Mouse (Mus musculus) ES-Bruce4 (cell line): ENCODE measurements at regions not wholly inside any gene's neighbourhood (a gene's known extent, or its start where the extent isn't known, plus 50 kb on each side); places are given as distances from the start of the nearest gene placed in this dataset.

Source experiments
- H3K27ac ChIP-seq: 2 replicates; pipeline ENCODE4 v1.5.1; 2012; ENCODE audit warnings: low read length, inconsistent platforms; ENCODE audit not compliant: insufficient read depth
- H3K27me3 ChIP-seq: 2 replicates; pipeline ENCODE4 v1.6.1; 2012; ENCODE audit warnings: mild to moderate bottlenecking, low read length, inconsistent platforms; ENCODE audit not compliant: control insufficient read depth, poor library complexity, insufficient read depth, severe bottlenecking
- H3K36me3 ChIP-seq: 2 replicates; pipeline ENCODE4 v1.6.1; 2012; ENCODE audit warnings: inconsistent platforms, mild to moderate bottlenecking, low read length, moderate library complexity; ENCODE audit not compliant: control insufficient read depth, poor library complexity, insufficient read depth, severe bottlenecking
- H3K4me1 ChIP-seq: one replicate; pipeline ENCODE4 v1.8.1; 2011; ENCODE audit warnings: low read length; ENCODE audit not compliant: control insufficient read depth, insufficient read depth
- H3K4me3 ChIP-seq: 2 replicates; pipeline ENCODE4 v1.5.1; 2011; ENCODE audit warnings: low read depth, mild to moderate bottlenecking, low read length
- H3K9ac ChIP-seq: 2 replicates; pipeline ENCODE4 v1.6.1; 2012; ENCODE audit warnings: low read depth, mild to moderate bottlenecking, inconsistent platforms; ENCODE audit not compliant: poor library complexity, severe bottlenecking
- H3K9me3 ChIP-seq: replicated peaks from 2 replicates; pipeline ENCODE4 v1.6.1; 2012; ENCODE audit warnings: mild to moderate bottlenecking, low read length, inconsistent platforms; ENCODE audit not compliant: control insufficient read depth, poor library complexity, insufficient read depth, severe bottlenecking
- CTCF ChIP-seq: IDR thresholded peaks from one replicate; pipeline ENCODE4 v1.8.1; 2011; ENCODE audit warnings: low read depth, low read length
- EP300 ChIP-seq: IDR thresholded peaks from 2 replicates; pipeline ENCODE4 v1.6.1; 2011; ENCODE audit warnings: low read depth, low read length; ENCODE audit not compliant: insufficient read depth
- POLR2A ChIP-seq: IDR thresholded peaks from one replicate; pipeline ENCODE4 v1.8.1; 2011; ENCODE audit warnings: low read length; ENCODE audit not compliant: insufficient read depth

DNA sequence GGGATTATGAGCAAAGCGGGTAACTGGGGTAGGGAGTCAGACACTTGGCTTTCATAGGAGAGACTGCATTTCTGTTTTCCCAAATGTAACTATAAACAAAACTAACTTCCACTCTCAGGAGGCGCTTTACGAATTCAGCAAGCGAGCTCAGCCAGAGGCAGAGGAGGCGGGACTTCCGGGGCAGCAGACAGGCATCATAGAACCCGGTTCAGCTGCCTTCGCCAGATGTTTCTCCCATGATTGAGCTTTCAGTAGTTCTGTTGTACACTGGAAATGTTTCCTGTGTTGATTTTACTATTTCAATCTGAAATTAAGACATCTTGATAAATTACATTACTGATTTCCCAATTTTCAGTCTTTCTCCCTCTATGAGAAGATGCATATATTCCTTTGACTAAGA, 92.9 kb downstream of the Zfp365 start:
- H3K9me3 ChIP-seq, result peaks cover 3% of the 10 kb centered on the region
- TF ChIP-seq CTCF (no peak), POLR2A (no peak), EP300 (no peak)

DNA sequence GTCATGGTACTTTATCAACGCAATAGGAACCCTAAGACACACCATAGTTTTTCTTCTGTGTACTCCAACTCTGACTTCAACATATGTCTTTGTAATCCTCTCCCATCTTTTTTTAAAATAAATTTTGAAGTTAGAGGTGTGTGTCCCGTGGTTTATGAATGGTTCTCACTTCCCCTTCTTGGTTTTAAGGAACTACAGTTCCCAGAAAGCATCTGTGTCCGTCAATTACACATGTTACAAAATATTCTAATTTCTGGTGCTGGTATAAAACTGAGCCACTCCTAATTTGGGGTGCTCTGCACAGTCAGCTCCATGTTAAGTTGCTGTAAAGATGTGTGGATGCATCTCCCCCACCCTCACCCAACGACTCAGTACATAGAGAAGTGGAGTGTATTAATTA, 98.6 kb downstream of the Zfp365 start:
- H3K27me3 ChIP-seq, result no peaks in the 10 kb centered on the region
- H3K4me3 ChIP-seq, result no peak overlapping the region
- H3K36me3 ChIP-seq, result no peaks in the 10 kb centered on the region
- no peak overlapping the region for H3K27ac ChIP-seq
- peaks cover 3% of the 10 kb centered on the region for H3K9me3 ChIP-seq
- H3K4me1 ChIP-seq, result no peaks in the 10 kb centered on the region
- H3K9ac ChIP-seq, result no peak overlapping the region
- TF ChIP-seq CTCF, result no peak
- no peak for TF ChIP-seq POLR2A
- TF ChIP-seq EP300, result no peak

More for the DNA sequence above, 92.9 kb downstream of the Zfp365 start:
- Histone ChIP-seq H3K36me3 (no peaks in the 10 kb centered on the region), H3K27me3 (no peaks in the 10 kb centered on the region), H3K9ac (no peak overlapping the region), H3K27ac (no peak overlapping the region), H3K4me1 (no peaks in the 10 kb centered on the region), H3K4me3 (no peak overlapping the region)

DNA sequence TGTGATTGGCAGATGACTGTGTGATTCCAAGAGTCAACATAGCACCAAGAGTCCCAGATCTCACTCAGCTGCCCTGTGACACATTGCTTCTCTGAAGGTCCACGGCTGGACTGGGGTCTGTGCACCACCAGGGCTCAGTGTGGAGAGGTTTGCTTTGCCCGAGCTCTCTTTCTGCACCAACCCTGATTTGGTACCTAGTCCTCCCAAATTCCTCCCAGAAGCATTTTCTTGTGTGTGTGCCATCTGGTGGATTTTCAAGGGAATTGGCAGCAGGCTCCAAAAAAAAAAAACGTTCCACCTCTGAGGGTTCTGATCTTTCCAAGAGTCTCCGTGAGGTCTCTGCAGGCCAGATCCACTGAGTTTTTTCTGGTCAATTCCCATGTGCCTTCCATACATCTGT, 107.3 kb downstream of the Zfp365 start:
- H3K9me3 ChIP-seq, result no peaks in the 10 kb centered on the region
- no peak for TF ChIP-seq EP300
- TF ChIP-seq CTCF, result no peak
- H3K27me3 ChIP-seq, result no peaks in the 10 kb centered on the region
- H3K36me3 ChIP-seq, result no peaks in the 10 kb centered on the region
- no peaks in the 10 kb centered on the region for H3K4me1 ChIP-seq
- no peak overlapping the region for H3K9ac ChIP-seq
- no peak overlapping the region for H3K27ac ChIP-seq
- no peak overlapping the region for H3K4me3 ChIP-seq

DNA sequence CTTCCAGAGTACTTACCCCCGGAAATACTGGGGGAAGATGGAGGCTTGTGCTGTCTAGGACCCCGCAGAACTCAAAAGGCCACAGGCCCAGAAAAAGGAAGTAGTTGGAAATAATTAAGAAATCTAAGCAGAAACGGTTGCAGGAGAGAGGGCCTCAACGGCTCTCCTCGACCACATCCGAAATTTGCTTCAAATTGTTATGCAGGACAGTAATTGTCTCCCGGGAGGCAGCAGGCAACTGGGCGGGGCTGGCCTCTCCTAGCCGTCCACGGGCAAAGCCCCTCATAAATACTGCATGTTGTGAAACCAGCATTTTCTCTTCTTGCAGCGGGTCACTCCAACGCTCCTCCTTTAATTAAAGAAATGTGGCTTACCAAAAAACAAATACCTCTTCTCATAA, 107.8 kb downstream of the Zfp365 start:
- Histone ChIP-seq H3K9me3 (no peaks in the 10 kb centered on the region), H3K27me3 (no peaks in the 10 kb centered on the region), H3K9ac (no peak overlapping the region), H3K4me1 (no peaks in the 10 kb centered on the region), H3K27ac (no peak overlapping the region), H3K36me3 (no peaks in the 10 kb centered on the region), H3K4me3 (no peak overlapping the region)
- no peak for TF ChIP-seq CTCF
- TF ChIP-seq EP300, result no peak
- no peak for TF ChIP-seq POLR2A

DNA sequence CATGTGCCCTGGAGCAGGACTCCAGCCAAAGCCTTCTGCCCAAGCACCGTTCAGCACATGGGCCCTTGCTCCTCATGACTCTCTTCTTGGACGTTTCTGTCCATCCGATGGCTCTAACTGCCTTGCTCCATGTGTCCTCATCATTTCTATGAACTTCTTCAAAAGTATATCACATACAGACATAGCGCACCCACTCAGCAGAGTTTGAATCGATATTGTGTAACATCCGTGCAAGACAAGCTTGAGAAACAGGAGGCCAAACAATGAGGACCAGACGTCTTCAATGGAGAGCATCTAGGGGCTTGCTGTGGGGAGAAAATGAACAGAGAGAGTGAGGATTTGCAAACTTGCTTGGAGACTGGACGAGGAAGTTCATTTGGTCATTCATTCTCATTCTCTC, 110.3 kb downstream of the Zfp365 start:
- TF ChIP-seq POLR2A, result no peak
- no peak for TF ChIP-seq CTCF
- TF ChIP-seq EP300, result no peak
- H3K9me3 ChIP-seq, result no peaks in the 10 kb centered on the region
- no peak overlapping the region for H3K4me3 ChIP-seq
- H3K27me3 ChIP-seq, result no peaks in the 10 kb centered on the region
- no peak overlapping the region for H3K9ac ChIP-seq
- no peaks in the 10 kb centered on the region for H3K4me1 ChIP-seq
- no peak overlapping the region for H3K27ac ChIP-seq
- no peaks in the 10 kb centered on the region for H3K36me3 ChIP-seq

DNA sequence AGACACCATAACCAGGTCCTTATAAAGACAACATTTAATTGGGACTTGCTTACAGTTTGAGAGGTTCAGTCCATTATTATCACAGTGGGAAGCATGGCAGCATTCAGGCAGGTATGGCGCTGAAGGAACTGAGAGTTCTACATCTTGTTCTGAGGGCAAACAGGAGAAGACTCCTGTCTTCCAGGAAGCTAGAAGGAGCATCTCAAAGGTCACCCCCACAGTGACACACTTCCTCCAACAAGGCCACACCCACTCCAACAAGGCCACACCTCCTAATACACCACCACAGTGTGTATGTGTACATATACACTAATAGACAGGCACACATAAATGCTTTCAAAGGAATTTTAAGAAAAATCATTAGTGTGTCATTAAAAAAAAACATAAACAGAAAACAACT, 110.8 kb downstream of the Zfp365 start:
- Histone ChIP-seq H3K4me1 (no peaks in the 10 kb centered on the region), H3K36me3 (no peaks in the 10 kb centered on the region), H3K9ac (no peak overlapping the region), H3K27me3 (no peaks in the 10 kb centered on the region), H3K9me3 (no peaks in the 10 kb centered on the region), H3K4me3 (no peak overlapping the region), H3K27ac (no peak overlapping the region)
- TF ChIP-seq CTCF, result no peak
- no peak for TF ChIP-seq POLR2A
- no peak for TF ChIP-seq EP300

DNA sequence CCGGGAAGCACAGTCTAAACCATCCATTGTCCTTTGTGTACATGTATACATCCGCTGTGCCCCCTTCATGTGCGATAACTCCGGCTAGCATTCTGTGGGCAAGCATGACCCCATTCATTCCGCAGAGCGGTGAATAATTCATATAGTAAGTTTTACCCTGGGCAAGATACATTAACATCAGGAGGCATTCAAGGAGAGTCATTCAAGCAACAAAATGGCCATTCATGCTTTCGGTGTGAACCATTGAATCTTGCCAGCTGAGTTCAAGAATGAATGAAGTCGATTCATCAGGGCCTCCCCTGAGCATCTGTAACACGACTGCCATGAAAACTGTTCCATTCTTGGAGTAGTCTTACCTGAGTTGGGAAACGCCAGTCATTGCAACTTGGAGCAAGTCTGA, 113.5 kb downstream of the Zfp365 start:
- Histone ChIP-seq H3K4me1 (no peaks in the 10 kb centered on the region), H3K9me3 (no peaks in the 10 kb centered on the region), H3K27ac (no peak overlapping the region), H3K36me3 (no peaks in the 10 kb centered on the region), H3K4me3 (no peak overlapping the region), H3K9ac (no peak overlapping the region), H3K27me3 (no peaks in the 10 kb centered on the region)
- no peak for TF ChIP-seq CTCF
- no peak for TF ChIP-seq EP300
- no peak for TF ChIP-seq POLR2A
